Comparison of ENCODE assay signal across 22 mouse cellular contexts in the genomic region with DNA sequence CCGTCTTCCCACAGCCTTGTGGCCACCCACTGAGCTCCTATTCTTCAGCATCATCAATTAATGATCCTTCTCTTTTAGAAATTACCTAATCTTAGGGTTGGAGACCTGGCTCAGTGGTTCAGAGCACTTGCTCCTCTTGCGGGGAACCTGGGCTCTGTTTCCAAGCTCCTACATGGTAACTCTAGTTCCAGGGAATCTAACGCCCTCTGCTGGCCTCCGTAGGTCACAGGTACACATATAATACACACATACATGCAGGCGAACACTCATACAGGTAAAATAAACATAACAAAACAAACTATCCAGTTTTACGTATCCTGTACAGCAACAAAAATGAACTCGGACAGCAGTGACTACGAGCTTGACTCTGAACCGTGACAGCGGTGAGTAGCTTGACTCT. TPM values are rescaled to one million over a fixed set of nuclear protein-coding genes. Genes with fewer than 3 reads are reported as not detected.
A peak's percentile ranks its signal among the peaks of the same experiment; 100 is the strongest.
DNase-seq lines count a peak whose midpoint lies in the region; ATAC-seq and TF ChIP-seq lines count a peak whose summit lies in the region.
"Had no signal": no experiment of that assay in that cellular context is flagged by ENCODE, and none has a peak within 500 bp of the region (broad histone marks: within the 10 kb centered on the region; RNA-seq: fewer than 3 reads in every experiment).

No protein-coding gene starts in this region.

- WGBS in liver, embryonic 14.5 days (ENCODE audit: insufficient replicate concordance): 85% methylated on average over 10 of the region's 10 CpGs

- H3K36me3 ChIP-seq in liver, embryonic 14.5 days (replicated peaks; ENCODE audit: control insufficient read depth, insufficient read depth, low read depth): no peaks in the 10 kb centered on the region
- H3K36me3 ChIP-seq in MEL (ENCODE audit: control insufficient read depth in 1 of 2, insufficient read depth in 2 of 2, low read length in 2 of 2): 0 out of 4 replicates have a peak, but pooled peaks cover 0 to 3% of the 10 kb centered on the region in 2 experiments

- no peak for TF ChIP-seq RAD21 in MEL (IDR thresholded peaks at IDR 0.05; ENCODE audit: low read depth, low read length)

- no peak overlapping the region for H3K9ac ChIP-seq in liver, embryonic 14.5 days (replicated peaks)
- H3K9ac ChIP-seq in MEL (ENCODE audit: control insufficient read depth, low read depth, low read length, poor library complexity, severe bottlenecking): no peak overlapping the region
- H3K9ac ChIP-seq: embryonic facial prominence, embryonic 13.5 days; forebrain, embryonic 12.5 days; hindbrain, embryonic 12.5 days had no signal

- H3K4me2 ChIP-seq in liver, embryonic 14.5 days (ENCODE audit: low read depth): no peak overlapping the region
- H3K4me2 ChIP-seq: embryonic facial prominence, embryonic 13.5 days; forebrain, embryonic 12.5 days; hindbrain, embryonic 12.5 days had no signal

- no peak for DNase-seq in liver, embryonic 14.5 days (ENCODE audit: low read depth in 3 of 3, low spot score in 3 of 3)
- DNase-seq in liver (no peak), ES-CJ7 (ENCODE audit: low read depth, low spot score) (peak; percentile 61), MEL (ENCODE audit: low read depth, low spot score) (no peak)
- DNase-seq in testis, postnatal 14 days (ENCODE audit: low spot score): no peak
- DNase-seq: adrenal gland, postnatal 10 days; cerebellum, adult 11 months; cerebellum, adult 8-10 months; cerebellum, postnatal 25 days; gastrocnemius, postnatal 10 days; heart, adult 18-20 months; heart, postnatal 10 days; heart, postnatal 4 days had no signal

- 0 out of 2 replicates have a peak, but pooled peaks have one; percentile 20 for TF ChIP-seq CTCF in liver, embryonic 14.5 days (IDR thresholded peaks at IDR 0.05; ENCODE audit: low read depth)
- TF ChIP-seq CTCF in MEL (IDR thresholded peaks at IDR 0.05 in 2 of 3, conservative IDR thresholded peaks at IDR 0.05 in 1 of 3; ENCODE audit: control insufficient read depth in 1 of 3, insufficient read depth in 1 of 3, low read depth in 2 of 3, low read length in 3 of 3, poor library complexity in 1 of 3, severe bottlenecking in 1 of 3): peak; percentile 17 to 23 (median 20); a peak in 3 of 6 replicates

- no peak for TF ChIP-seq EP300 in liver, embryonic 14.5 days (IDR thresholded peaks at IDR 0.05; ENCODE audit: low read depth)
- TF ChIP-seq EP300 in MEL (IDR thresholded peaks at IDR 0.05; ENCODE audit: low read depth in 1 of 2, low read length in 2 of 2): no peak

- H3K4me1 ChIP-seq in liver, embryonic 14.5 days (replicated peaks; ENCODE audit: control insufficient read depth in 2 of 2, insufficient read depth in 2 of 2, low read length in 1 of 2): peaks cover 8 to 9% of the 10 kb centered on the region in 2 experiments; a peak in 3 of 4 replicates
- 0 out of 4 replicates have a peak, but pooled peaks cover 0 to 2% of the 10 kb centered on the region in 2 experiments for H3K4me1 ChIP-seq in MEL (ENCODE audit: control insufficient read depth in 1 of 2, insufficient read depth in 2 of 2, low read length in 2 of 2)

- no peak for TF ChIP-seq POLR2A in MEL (IDR thresholded peaks at IDR 0.05; ENCODE audit: control insufficient read depth in 1 of 2, insufficient read depth in 1 of 2, low read depth in 1 of 2, low read length in 2 of 2, poor library complexity in 1 of 2)

- no peak overlapping the region for H3K27ac ChIP-seq in liver, embryonic 14.5 days
- no peak overlapping the region for H3K27ac ChIP-seq in MEL (ENCODE audit: control insufficient read depth, low read depth, low read length)
- H3K27ac ChIP-seq: embryonic facial prominence, embryonic 13.5 days; forebrain, embryonic 12.5 days; heart, embryonic 10.5 days; hindbrain, embryonic 12.5 days had no signal

- no peaks in the 10 kb centered on the region for H3K9me3 ChIP-seq in liver, embryonic 14.5 days (ENCODE audit: control insufficient read depth, low read length)
- H3K9me3 ChIP-seq in MEL (replicated peaks; ENCODE audit: insufficient read depth, low read length): no peaks in the 10 kb centered on the region
- H3K9me3 ChIP-seq: embryonic facial prominence, embryonic 13.5 days; forebrain, embryonic 12.5 days; heart, embryonic 10.5 days; hindbrain, embryonic 12.5 days had no signal

- no peak overlapping the region for H3K4me3 ChIP-seq in liver, embryonic 14.5 days (ENCODE audit: insufficient read depth in 1 of 2, low read depth in 2 of 2, low read length in 2 of 2)
- no peak overlapping the region for H3K4me3 ChIP-seq in MEL (ENCODE audit: control insufficient read depth in 1 of 2, insufficient read depth in 1 of 2, low read depth in 2 of 2, low read length in 2 of 2)
- H3K4me3 ChIP-seq: embryonic facial prominence, embryonic 13.5 days; forebrain, embryonic 12.5 days; heart, embryonic 10.5 days; hindbrain, embryonic 12.5 days had no signal

- no peaks in the 10 kb centered on the region for H3K27me3 ChIP-seq in liver, embryonic 14.5 days (ENCODE audit: control insufficient read depth, insufficient read depth, low read length)
- H3K27me3 ChIP-seq in MEL (ENCODE audit: control insufficient read depth in 1 of 2, insufficient read depth in 2 of 2, low read length in 2 of 2): no peaks in the 10 kb centered on the region
- H3K27me3 ChIP-seq: embryonic facial prominence, embryonic 13.5 days; forebrain, embryonic 12.5 days; hindbrain, embryonic 12.5 days had no signal

- ATAC-seq in liver, embryonic 14.5 days (ENCODE audit: insufficient read depth): no peak
- ATAC-seq in inflammation-experienced regulatory T-cells, adult 6 months: no peak
- ATAC-seq: forebrain, embryonic 16.5 days; hindbrain, embryonic 16.5 days had no signal

- no peaks in the 10 kb centered on the region for H3K79me2 ChIP-seq in MEL (ENCODE audit: control insufficient read depth, insufficient read depth, low read length, poor library complexity)

TF ChIP-seq in MEL, 35 proteins besides CTCF, POLR2A, EP300 and RAD21:
- TF ChIP-seq USF2 (IDR thresholded peaks at IDR 0.05; ENCODE audit: borderline replicate concordance in 1 of 2, insufficient read depth in 1 of 2, low read depth in 1 of 2, low read length in 2 of 2): no peak
- TF ChIP-seq ELF1 (IDR thresholded peaks at IDR 0.05; ENCODE audit: low read depth, low read length): no peak
- TF ChIP-seq SMC3 (IDR thresholded peaks at IDR 0.05; ENCODE audit: low read depth, low read length): no peak
- TF ChIP-seq RCOR1 (IDR thresholded peaks at IDR 0.05; ENCODE audit: low read depth, low read length): no peak
- no peak for TF ChIP-seq MXI1 (IDR thresholded peaks at IDR 0.05; ENCODE audit: low read depth, low read length)
- TF ChIP-seq MAFK (IDR thresholded peaks at IDR 0.05; ENCODE audit: borderline replicate concordance, low read depth, low read length): no peak
- TF ChIP-seq ZNF384 (IDR thresholded peaks at IDR 0.05; ENCODE audit: low read depth, low read length): no peak
- TF ChIP-seq JUND (IDR thresholded peaks at IDR 0.05; ENCODE audit: low read depth, low read length): no peak
- TF ChIP-seq MYC (IDR thresholded peaks at IDR 0.05; ENCODE audit: low read depth, low read length): no peak
- no peak for TF ChIP-seq GATA1 (IDR thresholded peaks at IDR 0.05; ENCODE audit: low read depth, low read length)
- no peak for TF ChIP-seq E2F4 (IDR thresholded peaks at IDR 0.05; ENCODE audit: borderline replicate concordance, low read depth, low read length)
TF ChIP-seq in MEL: peak in this region for 0.

RNA-seq across cellular contexts. Expression of a gene that starts 3.4 kb away (rescaled TPM):
- polyA plus RNA-seq in liver, embryonic 14.5 days (2012; rRNA removed): 1.3 and 1.7 TPM in 2 replicates
- polyA plus RNA-seq in liver, embryonic 14.5 days (2014; fragmentation: Nextera tagmentation; extraction: Ambion mirVana): 0.35 and 0.53 TPM in 2 replicates
- 0.77 and 0.92 TPM in 2 replicates for total RNA-seq in MEL (2012; rRNA removed)
- 1 to 10 TPM in 1 of 2 experiments, not detected in 1; 3.6 TPM for polyA plus RNA-seq in MEL (2012; ENCODE audit: insufficient read depth in 1 of 2, insufficient read length in 2 of 2, low read depth in 1 of 2, low replicate concordance in 2 of 2, missing spikeins in 1 of 2)
- polyA plus RNA-seq in inflammation-experienced regulatory T-cells, adult 6 months (2017; shearing (Covaris generic)): 1 to 10 TPM in 1 of 3 experiments, under 1 TPM in 2; 0.67 to 1.2 (median 0.67) TPM

RNA-seq across cellular contexts. Expression of a gene that starts 21.2 kb away (rescaled TPM):
- 58.9 and 60.3 TPM in 2 replicates for polyA plus RNA-seq in liver, embryonic 14.5 days (2012; rRNA removed)
- 88.7 and 99.5 TPM in 2 replicates for polyA plus RNA-seq in liver, embryonic 14.5 days (2014; fragmentation: Nextera tagmentation; extraction: Ambion mirVana)
- total RNA-seq in MEL (2012; rRNA removed): 45.1 and 57.4 TPM in 2 replicates
- 10 to 100 TPM in 1 of 2 experiments, not detected in 1; 75.6 TPM for polyA plus RNA-seq in MEL (2012; ENCODE audit: insufficient read depth in 1 of 2, insufficient read length in 2 of 2, low read depth in 1 of 2, low replicate concordance in 2 of 2, missing spikeins in 1 of 2)
- 10 to 100 TPM; 85.9 to 95.9 (median 91.8) TPM for polyA plus RNA-seq in inflammation-experienced regulatory T-cells, adult 6 months (2017; shearing (Covaris generic))

RNA-seq across cellular contexts. Expression of a gene that starts 31.2 kb away (rescaled TPM):
- 0.03 TPM in 1 of 2 replicates, not detected in the other for polyA plus RNA-seq in liver, embryonic 14.5 days (2012; rRNA removed)
- polyA plus RNA-seq in liver, embryonic 14.5 days (2014; fragmentation: Nextera tagmentation; extraction: Ambion mirVana): not detected in 2 replicates
- total RNA-seq in MEL (2012; rRNA removed): not detected in 2 replicates
- polyA plus RNA-seq in MEL (2012; ENCODE audit: insufficient read depth in 1 of 2, insufficient read length in 2 of 2, low read depth in 1 of 2, low replicate concordance in 2 of 2, missing spikeins in 1 of 2): not detected
- polyA plus RNA-seq in inflammation-experienced regulatory T-cells, adult 6 months (2017; shearing (Covaris generic)): 1 to 10 TPM; 1.1 to 1.5 (median 1.5) TPM
- total RNA-seq: adrenal gland, postnatal 10 days; gastrocnemius, postnatal 10 days; heart, adult 18-20 months; heart, postnatal 10 days; heart, postnatal 4 days had no signal
- polyA plus RNA-seq: brain, embryonic 14.5 days; heart, embryonic 10.5 days; heart, embryonic 14.5 days; hindbrain, embryonic 12.5 days had no signal

RNA-seq across cellular contexts. Expression of a gene that starts 46.8 kb away (rescaled TPM):
- polyA plus RNA-seq in liver, embryonic 14.5 days (2012; rRNA removed): 7.1 and 10.5 TPM in 2 replicates
- polyA plus RNA-seq in liver, embryonic 14.5 days (2014; fragmentation: Nextera tagmentation; extraction: Ambion mirVana): 11.0 and 11.6 TPM in 2 replicates
- total RNA-seq in MEL (2012; rRNA removed): not detected in 2 replicates
- polyA plus RNA-seq in MEL (2012; ENCODE audit: insufficient read depth in 1 of 2, insufficient read length in 2 of 2, low read depth in 1 of 2, low replicate concordance in 2 of 2, missing spikeins in 1 of 2): not detected
- polyA plus RNA-seq in inflammation-experienced regulatory T-cells, adult 6 months (2017; shearing (Covaris generic)): not detected
